Mouse (Mus musculus) midbrain, embryonic 16.5 days (tissue): ENCODE data around the gene Rab4b. TPM values are rescaled to one million over a fixed set of nuclear protein-coding genes. Genes with fewer than 3 reads are reported as not detected.

Experiments used
- ATAC-seq: fragments of 200-750 bp; cut with Nextera tagmentation; 2 replicates; pipeline ENCODE4 v1.8.0; 2017; ENCODE audit warnings: moderate TSS enrichment
- H3K27ac ChIP-seq: fragments of 300-500 bp; sonication (generic); 2 replicates; pipeline ENCODE4 v1.5.1; 2014; ENCODE audit warnings: mild to moderate bottlenecking, low read length, mixed read lengths
- H3K27me3 ChIP-seq: fragments of 300-500 bp; sonication (generic); 2 replicates; pipeline ENCODE4 v1.6.1; 2014; ENCODE audit warnings: low read depth, low read length, mixed read lengths; ENCODE audit not compliant: control insufficient read depth, insufficient read depth
- H3K36me3 ChIP-seq: fragments of 300-500 bp; sonication (generic); 2 replicates; pipeline ENCODE4 v1.6.1; 2014; ENCODE audit warnings: mild to moderate bottlenecking, low read length, moderate library complexity, mixed read lengths; ENCODE audit not compliant: control insufficient read depth, insufficient read depth
- H3K4me1 ChIP-seq: fragments of 300-500 bp; sonication (generic); 2 replicates; pipeline ENCODE4 v1.6.1; 2014; ENCODE audit warnings: mild to moderate bottlenecking, low read length, mixed read lengths; ENCODE audit not compliant: control insufficient read depth, insufficient read depth
- H3K4me2 ChIP-seq: fragments of 300-500 bp; sonication (generic); 2 replicates; pipeline ENCODE4 v1.6.1; 2014; ENCODE audit warnings: mild to moderate bottlenecking, low read length, mixed read lengths
- H3K4me3 ChIP-seq: fragments of 300-500 bp; sonication (generic); 2 replicates; pipeline ENCODE4 v1.5.1; 2014; ENCODE audit warnings: low read depth, mild to moderate bottlenecking, low read length, moderate library complexity, mixed read lengths
- H3K9ac ChIP-seq: fragments of 300-500 bp; sonication (generic); 2 replicates; pipeline ENCODE4 v1.6.1; 2014; ENCODE audit warnings: low read depth, low read length, mixed read lengths
- H3K9me3 ChIP-seq: fragments of 300-500 bp; sonication (generic); replicated peaks from 2 replicates; pipeline ENCODE4 v1.6.1; 2014; ENCODE audit warnings: mild to moderate bottlenecking, low read length, mixed read lengths; ENCODE audit not compliant: control insufficient read depth, poor library complexity, severe bottlenecking
- WGBS: fragments of 180-500 bp; shearing (Covaris S2); extraction: QIAGEN DNeasy Blood & Tissue Kit; methylation state at CpG from one replicate; pipeline ENCODE4 v1.1.7; 2014; 5-methylcytosine and 5-hydroxymethylcytosine counted together
- polyA plus RNA-seq: library from polyadenylated mRNA; unstranded; fragments of >200 nt; fragmentation: Nextera tagmentation; extraction: Ambion mirVana; gene quantifications from 2 replicates; pipeline ENCODE4 v1.2.1, GENCODE M21; 2015

Rab4b gene
- polyA plus RNA-seq: 104 and 106 TPM in 2 replicates

DNA sequence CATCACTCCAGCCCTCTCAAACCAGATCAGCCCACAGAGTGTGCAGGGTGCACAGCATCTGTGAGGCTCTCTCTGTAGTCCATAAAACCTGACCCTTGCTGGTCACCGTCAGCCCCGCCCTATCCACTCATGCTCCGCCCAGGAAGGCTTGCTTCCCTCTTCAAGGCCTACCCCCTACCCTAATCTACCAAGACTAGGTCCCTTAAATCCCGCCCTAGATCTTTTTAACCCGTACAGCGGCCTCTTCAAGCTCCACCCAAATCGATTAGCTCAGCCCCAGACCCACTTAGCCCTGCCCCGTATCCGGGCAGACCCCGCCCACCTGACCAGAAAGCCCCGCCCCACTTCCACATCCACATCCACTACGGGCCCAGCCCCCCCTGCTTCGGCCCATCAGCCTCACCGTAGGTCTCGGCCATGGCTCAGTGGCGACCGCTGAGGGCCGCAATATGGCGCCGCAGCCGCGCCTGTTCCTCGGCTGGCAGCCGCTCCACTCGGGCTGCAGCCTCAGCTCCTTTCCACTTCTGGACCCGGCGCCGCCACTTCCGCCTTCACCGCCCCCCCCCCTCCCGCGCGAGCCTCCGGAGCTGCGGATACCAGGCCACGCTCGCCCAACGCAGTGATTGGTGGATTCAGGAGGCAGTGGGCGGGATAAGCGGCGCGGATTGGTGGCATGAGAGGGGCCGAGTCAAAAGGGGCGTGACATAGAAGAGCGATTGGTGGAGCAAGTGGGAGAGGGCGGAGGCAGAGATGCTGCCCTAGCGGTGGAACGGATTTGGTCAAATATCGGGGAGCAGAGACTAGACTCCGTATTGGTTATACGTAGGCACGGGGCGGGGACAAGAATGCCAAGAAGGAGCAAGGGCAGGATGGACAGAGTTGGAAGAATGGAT, at the start of gene Rab4b:
Rab4b (minus strand) TSS at position 573 of the 893 bp plus-strand sequence.
- peak; percentile 97 for ATAC-seq
- WGBS: 0% methylated on average over 53 of the region's 53 CpGs
- H3K27me3 ChIP-seq: no peaks in the 10 kb centered on the region
- no peaks in the 10 kb centered on the region for H3K9me3 ChIP-seq
- peaks cover 9% of the 10 kb centered on the region for H3K4me1 ChIP-seq
- H3K27ac ChIP-seq: peak within 1 kb of the TSS; percentile 84
- H3K4me3 ChIP-seq: peak within 1 kb of the TSS; percentile 53
- H3K9ac ChIP-seq: peak within 1 kb of the TSS; percentile 59
- peak within 1 kb of the TSS; percentile 64 for H3K4me2 ChIP-seq
- 0 out of 2 replicates have a peak, but pooled peaks cover 2% of the 10 kb centered on the region for H3K36me3 ChIP-seq

DNA sequence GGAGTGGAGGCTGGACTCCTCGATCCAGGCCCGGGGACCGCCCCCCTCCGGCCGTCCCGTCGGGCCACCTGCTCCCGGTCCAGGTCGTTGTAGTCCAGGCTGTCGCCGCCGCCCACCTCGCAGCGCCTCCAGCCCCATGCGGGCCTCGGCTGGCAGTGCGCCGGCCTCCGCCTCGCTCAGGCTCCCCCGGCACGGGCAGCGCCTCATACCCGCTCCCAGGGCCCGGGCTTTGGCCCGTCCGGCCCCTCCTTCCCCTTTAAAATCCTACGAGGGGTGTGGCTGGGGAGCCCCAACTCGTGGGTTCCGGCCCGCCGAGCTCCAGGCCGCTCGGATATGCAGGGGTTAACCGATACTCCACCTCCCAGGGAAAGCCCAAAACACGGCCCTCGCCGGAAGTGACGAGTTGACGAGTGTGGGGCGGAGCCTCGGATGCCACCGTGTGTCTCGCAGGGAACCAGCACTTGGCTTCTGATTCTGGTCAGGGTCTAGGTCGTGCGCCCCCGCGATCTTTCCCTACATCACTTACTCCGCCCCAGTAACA, 49.7 kb upstream of the Rab4b start, which contains the start of gene Itpkc:
Itpkc (minus strand) TSS at position 381 of the 541 bp plus-strand sequence.
- H3K4me2 ChIP-seq: peak within 1 kb of the TSS; percentile 99
- WGBS: under 1% methylated on average over 46 of the region's 49 CpGs
- H3K4me1 ChIP-seq: peaks cover 54% of the 10 kb centered on the region
- H3K36me3 ChIP-seq: no peaks in the 10 kb centered on the region
- no peaks in the 10 kb centered on the region for H3K9me3 ChIP-seq
- peak within 1 kb of the TSS; percentile 80 for H3K9ac ChIP-seq
- ATAC-seq: peak; percentile 73
- no peaks in the 10 kb centered on the region for H3K27me3 ChIP-seq
- peak within 1 kb of the TSS; percentile 71 for H3K4me3 ChIP-seq
- H3K27ac ChIP-seq: peak within 1 kb of the TSS; percentile 84

DNA sequence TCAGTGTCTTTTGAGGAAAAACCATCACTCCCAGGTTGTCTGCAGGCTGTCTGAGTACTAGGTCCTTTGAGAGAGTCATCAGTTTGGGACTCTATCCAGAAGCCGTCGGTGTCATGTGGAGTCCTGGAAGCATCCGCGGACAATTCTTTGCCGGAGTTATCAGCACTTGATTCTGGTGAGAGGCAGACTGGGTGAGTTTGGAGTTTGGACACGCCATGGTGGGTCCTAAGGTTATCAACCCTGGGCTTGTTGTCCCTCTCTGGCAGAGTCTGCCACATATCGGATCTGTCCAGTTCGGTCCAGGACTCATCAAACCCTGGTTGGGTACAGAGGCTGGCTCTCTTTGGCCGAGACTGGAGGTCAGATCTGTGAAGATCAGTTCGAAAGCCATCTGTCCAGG, 49.0 kb upstream of the Rab4b start:
- Histone ChIP-seq H3K27me3 (no peaks in the 10 kb centered on the region), H3K4me3 (peak overlapping the region; percentile 71), H3K4me2 (peak overlapping the region; percentile 99), H3K27ac (peak overlapping the region; percentile 84; the same call in 1 of the 2 replicates), H3K4me1 (peaks cover 56% of the 10 kb centered on the region), H3K9me3 (no peaks in the 10 kb centered on the region), H3K9ac (peak overlapping the region; percentile 80), H3K36me3 (no peaks in the 10 kb centered on the region)
- 2% methylated on average over 10 of the region's 10 CpGs for WGBS
- peak; percentile 7; the same call in 1 of the 2 replicates for ATAC-seq

DNA sequence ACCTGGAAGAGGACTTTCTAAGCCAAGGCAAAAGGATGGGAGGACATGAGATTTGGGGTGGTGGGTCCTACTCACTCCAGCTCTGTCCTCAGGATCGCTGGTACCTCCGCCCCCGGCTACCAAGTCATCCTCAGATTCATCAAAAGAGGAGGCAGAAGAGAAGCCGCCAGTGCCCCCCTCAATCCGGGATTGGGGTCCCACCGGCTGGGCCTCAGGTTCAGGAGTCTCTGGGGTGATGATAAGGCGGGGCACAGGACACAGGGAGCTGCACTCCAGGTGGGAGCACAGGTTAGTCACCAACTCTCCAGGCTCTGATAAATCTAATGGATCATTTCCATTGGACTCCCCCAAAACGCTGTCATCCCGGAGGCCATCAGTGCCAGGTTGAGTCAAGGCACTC, 48.6 kb upstream of the Rab4b start:
- Histone ChIP-seq H3K9me3 (no peaks in the 10 kb centered on the region), H3K4me1 (peaks cover 54% of the 10 kb centered on the region), H3K4me3 (peak overlapping the region; percentile 71), H3K4me2 (peak overlapping the region; percentile 99), H3K27ac (no peak overlapping the region; the same call in 1 of the 2 replicates), H3K36me3 (no peaks in the 10 kb centered on the region), H3K27me3 (no peaks in the 10 kb centered on the region), H3K9ac (peak overlapping the region; percentile 80)
- WGBS: 34% methylated on average over 9 of the region's 9 CpGs
- no peak for ATAC-seq

DNA sequence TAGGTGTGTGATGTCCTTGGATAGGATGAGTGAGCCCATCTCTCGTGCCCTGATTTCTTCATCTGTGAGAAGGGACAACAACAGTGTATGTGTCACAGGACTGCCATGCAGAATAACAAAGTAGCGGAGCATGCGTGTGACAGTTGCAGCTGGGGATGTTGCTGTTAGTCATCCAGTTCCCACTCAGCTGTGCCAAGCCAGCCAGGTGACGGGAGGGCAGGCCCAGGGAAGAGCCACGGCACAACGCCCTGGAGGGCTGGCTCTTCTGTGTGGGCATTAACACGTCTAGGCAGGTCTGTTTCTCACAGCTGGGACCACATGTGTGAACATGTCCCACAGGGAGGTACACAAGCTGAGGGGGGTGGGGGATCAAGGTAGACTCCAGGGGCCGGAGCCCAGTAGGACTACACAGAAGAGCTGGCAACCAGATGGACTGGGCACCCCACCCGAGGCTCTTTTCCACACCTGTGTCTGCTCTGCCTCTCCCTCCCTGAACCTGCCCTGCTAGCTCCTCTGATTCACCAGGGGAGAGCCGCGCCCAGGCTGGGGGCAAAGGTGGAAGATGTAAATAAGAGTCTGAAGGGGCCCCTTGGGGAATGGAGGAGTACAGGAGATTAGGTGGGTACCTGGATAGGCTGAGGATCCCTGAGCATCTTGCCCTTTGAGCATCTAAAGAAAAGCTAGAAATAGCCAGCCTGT, 46.3 kb upstream of the Rab4b start:
- H3K4me2 ChIP-seq: peak overlapping the region; percentile 99
- no peak for ATAC-seq
- peak overlapping the region; percentile 21 for H3K4me3 ChIP-seq
- no peak overlapping the region for H3K27ac ChIP-seq
- no peaks in the 10 kb centered on the region for H3K9me3 ChIP-seq
- H3K27me3 ChIP-seq: no peaks in the 10 kb centered on the region
- WGBS: 76% methylated on average over 11 of the region's 11 CpGs
- peak overlapping the region; percentile 80 for H3K9ac ChIP-seq
- H3K36me3 ChIP-seq: no peaks in the 10 kb centered on the region
- peaks cover 52% of the 10 kb centered on the region for H3K4me1 ChIP-seq

DNA sequence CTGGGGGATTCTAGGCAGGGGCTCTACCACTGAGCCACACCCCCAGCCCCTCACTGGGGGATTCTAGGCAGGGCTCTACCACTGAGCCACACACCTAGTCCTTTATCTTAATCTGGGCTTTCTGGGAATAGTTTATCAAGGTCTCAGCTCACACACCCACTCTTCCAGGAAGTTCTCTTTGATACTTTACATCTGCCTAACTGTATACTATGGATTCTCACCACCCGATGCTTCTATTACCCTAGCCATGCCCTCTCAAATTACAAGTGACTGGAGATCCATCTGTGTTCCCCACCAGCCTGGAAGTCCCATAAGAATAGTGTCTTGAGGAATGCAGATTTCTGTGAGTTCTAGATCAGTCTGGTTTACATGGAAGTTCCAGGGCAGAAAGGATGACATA, 43.8 kb upstream of the Rab4b start:
- peaks cover 45% of the 10 kb centered on the region for H3K4me1 ChIP-seq
- no peaks in the 10 kb centered on the region for H3K9me3 ChIP-seq
- no peak overlapping the region for H3K4me3 ChIP-seq
- H3K9ac ChIP-seq: no peak overlapping the region
- H3K4me2 ChIP-seq: no peak overlapping the region
- no peak for ATAC-seq
- no peaks in the 10 kb centered on the region for H3K36me3 ChIP-seq
- WGBS: 88% methylated on average over 1 of the region's 1 CpGs
- H3K27ac ChIP-seq: no peak overlapping the region
- H3K27me3 ChIP-seq: no peaks in the 10 kb centered on the region

DNA sequence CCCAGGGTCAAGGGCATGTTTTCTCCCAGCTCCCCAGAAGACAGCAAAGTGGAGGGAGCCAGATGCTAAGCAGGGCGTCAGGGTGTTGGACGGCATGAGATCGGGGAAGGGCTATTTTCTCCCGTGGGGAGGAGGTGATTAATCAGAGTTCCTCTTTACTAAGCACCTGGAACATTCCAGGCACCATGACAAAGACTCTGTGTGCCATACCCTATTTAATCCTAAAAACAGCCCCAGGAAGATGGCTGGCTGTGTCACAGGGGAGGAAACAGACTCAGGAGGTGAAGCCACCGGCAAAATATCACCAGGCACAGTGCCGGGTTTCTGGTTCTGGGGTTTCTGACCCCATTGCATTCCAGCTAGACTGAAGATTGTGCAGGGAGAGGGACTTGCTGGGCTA, 43.2 kb upstream of the Rab4b start:
- Histone ChIP-seq H3K27ac (no peak overlapping the region), H3K27me3 (no peaks in the 10 kb centered on the region), H3K4me2 (no peak overlapping the region), H3K9ac (no peak overlapping the region), H3K9me3 (no peaks in the 10 kb centered on the region), H3K4me1 (peaks cover 39% of the 10 kb centered on the region), H3K4me3 (no peak overlapping the region), H3K36me3 (no peaks in the 10 kb centered on the region)
- 90% methylated on average over 6 of the region's 6 CpGs for WGBS
- ATAC-seq: no peak

DNA sequence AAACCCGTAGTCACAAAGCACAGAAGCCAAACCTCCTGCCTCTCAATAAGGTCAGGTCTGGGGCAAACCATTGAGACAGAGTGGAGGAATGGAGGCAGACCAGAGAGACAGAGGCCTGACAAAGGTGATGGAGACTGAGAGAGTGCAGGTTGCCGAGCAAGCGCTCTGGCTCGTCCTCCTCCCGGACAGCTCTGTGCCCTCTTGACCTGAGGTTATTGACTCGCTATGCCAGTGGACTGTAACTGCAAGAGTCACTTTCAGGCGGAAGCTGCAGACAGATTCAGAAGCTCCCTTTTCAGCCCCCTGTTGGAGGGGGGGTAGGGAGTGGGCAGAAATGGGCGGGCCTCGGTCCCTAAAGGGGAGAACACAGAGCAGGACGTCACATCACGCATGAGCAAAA, 41.2 kb upstream of the Rab4b start:
- Histone ChIP-seq H3K4me3 (no peak overlapping the region), H3K4me2 (no peak overlapping the region), H3K9me3 (no peaks in the 10 kb centered on the region), H3K36me3 (peaks cover 9% of the 10 kb centered on the region; the same call in 1 of the 2 replicates), H3K27ac (no peak overlapping the region), H3K27me3 (no peaks in the 10 kb centered on the region), H3K4me1 (peaks cover 19% of the 10 kb centered on the region), H3K9ac (no peak overlapping the region)
- 81% methylated on average over 11 of the region's 11 CpGs for WGBS
- no peak for ATAC-seq
